Mouse (Mus musculus): ENCODE results near the gene Prune2.

DNA sequence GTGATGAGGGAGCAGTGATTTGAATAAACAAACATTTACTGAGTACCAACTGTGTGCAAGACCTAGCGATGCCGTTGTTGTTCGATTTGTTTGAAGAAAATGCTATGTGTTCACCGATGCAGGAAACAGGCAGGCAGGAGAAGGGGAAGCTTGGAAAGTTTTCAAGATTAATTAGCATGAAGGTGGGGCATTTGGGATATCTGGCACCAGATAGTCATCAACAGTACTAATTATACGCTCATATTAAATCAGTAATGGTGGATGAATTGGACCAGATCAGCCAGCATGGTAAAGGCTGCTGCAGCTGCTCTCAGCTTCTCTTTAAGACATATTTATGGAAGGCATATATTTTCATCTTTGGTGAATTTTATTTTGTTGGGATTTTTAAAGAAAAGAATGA, 44.4 kb upstream of the Prune2 start:
- no peak for TF ChIP-seq CTCF (IDR thresholded peaks at IDR 0.05; ENCODE audit: control insufficient read depth, insufficient read depth, insufficient read length)
- no peak for TF ChIP-seq MYOD1 (IDR thresholded peaks at IDR 0.05; ENCODE audit: control insufficient read depth, insufficient read length, low read depth)
- no peak for TF ChIP-seq USF1 (IDR thresholded peaks at IDR 0.05; ENCODE audit: low read depth)
- TF ChIP-seq MYOG (IDR thresholded peaks at IDR 0.05; ENCODE audit: control insufficient read depth, extremely low read depth, insufficient read length): no peak
- TF ChIP-seq MAX (IDR thresholded peaks at IDR 0.05): no peak
